Mouse (Mus musculus) CH12.LX (cell line): ENCODE data around the gene Xrcc4. TPM values are rescaled to one million over a fixed set of nuclear protein-coding genes. Genes with fewer than 3 reads are reported as not detected.

Experiments
- DNase-seq: peaks from one replicate; pipeline ENCODE4 v3.0.0-alpha.2; 2013; ENCODE audit errors: extremely low read depth
- H3K27ac ChIP-seq: 2 replicates; pipeline ENCODE4 v1.5.1; 2012; ENCODE audit warnings: low read depth, mild to moderate bottlenecking, control low read depth, moderate library complexity; ENCODE audit not compliant: insufficient read depth
- H3K27me3 ChIP-seq: replicated peaks from 2 replicates; pipeline ENCODE3; 2012; ENCODE audit warnings: inconsistent platforms
- H3K36me3 ChIP-seq, 2 experiments: replicated peaks in 1 of 2; 2 replicates each; pipeline versions ENCODE3 to v1.6.1; 2012; ENCODE audit warnings: inconsistent platforms in 1 of 2, low read length in 1 of 2, mild to moderate bottlenecking in 1 of 2, mixed read lengths in 1 of 2, moderate library complexity in 1 of 2; ENCODE audit not compliant: control insufficient read depth in 1 of 2, insufficient read depth in 1 of 2
- H3K4me1 ChIP-seq, 2 experiments: 2 replicates each; pipeline ENCODE4 v1.6.1; 2012; ENCODE audit warnings: inconsistent platforms in 1 of 2, moderate library complexity in 1 of 2; ENCODE audit not compliant: insufficient read depth in 2 of 2, control insufficient read depth in 1 of 2
- H3K4me2 ChIP-seq: 2 replicates; pipeline ENCODE4 v1.6.1; 2012; ENCODE audit warnings: low read depth, mild to moderate bottlenecking, control low read depth; ENCODE audit not compliant: poor library complexity, insufficient read depth, severe bottlenecking
- H3K4me3 ChIP-seq, 3 experiments: fragments of 150-350 bp in 1 of 3; sonication (generic) in 1 of 3; replicated peaks in 1 of 3; 2 replicates each; pipeline versions ENCODE3 to v1.5.1; 2011 to 2012; ENCODE audit warnings: low read depth in 2 of 3, low read length in 2 of 3, mild to moderate bottlenecking in 2 of 3, moderate library complexity in 2 of 3, control low read depth in 1 of 3, improper control_type of control experiment in 1 of 3, inconsistent platforms in 1 of 3, mixed read lengths in 1 of 3; ENCODE audit not compliant: poor library complexity in 1 of 3
- H3K79me2 ChIP-seq: replicated peaks from 2 replicates; pipeline ENCODE4 v1.6.1; 2012; ENCODE audit warnings: mild to moderate bottlenecking, moderate library complexity; ENCODE audit not compliant: control insufficient read depth, poor library complexity, insufficient read depth, severe bottlenecking; ENCODE audit errors: extremely low read depth
- H3K9ac ChIP-seq: 2 replicates; pipeline ENCODE4 v1.6.1; 2012; ENCODE audit warnings: low read depth, mild to moderate bottlenecking, control low read depth, moderate library complexity; ENCODE audit not compliant: insufficient read depth
- H3K9me3 ChIP-seq: replicated peaks from 2 replicates; pipeline ENCODE3; 2012; ENCODE audit warnings: low read length, inconsistent platforms, mixed read lengths
- CTCF ChIP-seq, 2 experiments: IDR thresholded peaks in 1 of 2; conservative IDR thresholded peaks in 1 of 2; 2 replicates each; pipeline ENCODE4 v1.5.1; 2011 to 2012; ENCODE audit warnings: low read depth in 2 of 2, low read length in 2 of 2, improper control_type of control experiment in 1 of 2, inconsistent platforms in 1 of 2, mild to moderate bottlenecking in 1 of 2, moderate library complexity in 1 of 2
- E2F4 ChIP-seq: IDR thresholded peaks from 2 replicates; pipeline ENCODE4 v1.6.1; 2011; ENCODE audit warnings: low read depth, low read length, improper control_type of control experiment; ENCODE audit not compliant: insufficient replicate concordance
- ELF1 ChIP-seq: IDR thresholded peaks from 2 replicates; pipeline ENCODE4 v1.6.1; 2014; ENCODE audit warnings: low read depth, mild to moderate bottlenecking, inconsistent platforms, low read length, improper control_type of control experiment
- EP300 ChIP-seq: IDR thresholded peaks from 2 replicates; pipeline ENCODE4 v1.6.1; 2011; ENCODE audit warnings: low read length, improper control_type of control experiment
- IRF4 ChIP-seq: IDR thresholded peaks from 2 replicates; pipeline ENCODE4 v1.6.1; 2014; ENCODE audit warnings: low read depth, mild to moderate bottlenecking, inconsistent platforms, low read length, improper control_type of control experiment
- JUN ChIP-seq: IDR thresholded peaks from 2 replicates; pipeline ENCODE4 v1.6.1; 2011; ENCODE audit warnings: low read depth, mild to moderate bottlenecking, low read length, improper control_type of control experiment, moderate library complexity; ENCODE audit not compliant: insufficient read depth
- MAX ChIP-seq: IDR thresholded peaks from 2 replicates; pipeline ENCODE4 v1.6.1; 2011; ENCODE audit warnings: low read length, improper control_type of control experiment
- MXI1 ChIP-seq: IDR thresholded peaks from 2 replicates; pipeline ENCODE4 v1.6.1; 2011; ENCODE audit warnings: mild to moderate bottlenecking, low read depth, low read length, improper control_type of control experiment
- NELFE ChIP-seq: IDR thresholded peaks from 2 replicates; pipeline ENCODE4 v1.6.1; 2011; ENCODE audit warnings: low read depth, low read length, improper control_type of control experiment
- POLR2A ChIP-seq: IDR thresholded peaks from 2 replicates; pipeline ENCODE4 v1.6.1; 2011; ENCODE audit warnings: low read depth, mild to moderate bottlenecking, improper control_type of control experiment, low read length
- POLR2AphosphoS2 ChIP-seq: IDR thresholded peaks from 2 replicates; pipeline ENCODE4 v1.6.1; 2011; ENCODE audit warnings: low read depth, low read length, improper control_type of control experiment
- SIN3A ChIP-seq: IDR thresholded peaks from 2 replicates; pipeline ENCODE4 v1.6.1; 2012; ENCODE audit warnings: low read length, improper control_type of control experiment, inconsistent platforms
- TBP ChIP-seq: conservative IDR thresholded peaks from 2 replicates; pipeline ENCODE4 v1.6.1; 2011; ENCODE audit warnings: low read depth, low read length, improper control_type of control experiment
- UBTF ChIP-seq: IDR thresholded peaks from 2 replicates; pipeline ENCODE4 v1.6.1; 2012; ENCODE audit warnings: low read depth, mild to moderate bottlenecking, inconsistent platforms, low read length, improper control_type of control experiment, moderate library complexity
- USF2 ChIP-seq: conservative IDR thresholded peaks from 2 replicates; pipeline ENCODE4 v1.6.1; 2011; ENCODE audit warnings: low read depth, low read length, improper control_type of control experiment
- ZKSCAN1 ChIP-seq: IDR thresholded peaks from 2 replicates; pipeline ENCODE4 v1.6.1; 2012; ENCODE audit warnings: low read depth, inconsistent platforms, low read length, improper control_type of control experiment, borderline replicate concordance
- ZMIZ1 ChIP-seq: IDR thresholded peaks from 2 replicates; pipeline ENCODE4 v1.6.1; 2012; ENCODE audit warnings: low read depth, mild to moderate bottlenecking, inconsistent platforms, low read length, improper control_type of control experiment
- ZNF384 ChIP-seq: IDR thresholded peaks from 2 replicates; pipeline ENCODE4 v1.6.1; 2012; ENCODE audit warnings: low read depth, low read length, improper control_type of control experiment, inconsistent platforms
- dilution Hi-C: fragments of 300-500 bp; cut with MboI; formaldehyde crosslinking; loops from 2 replicates; pipeline ENCODE4 v1.14.3; 2020; ENCODE audit warnings: low sequenced_read_pairs; ENCODE audit not compliant: extremely low pct_unique_long_range_greater_than_20kb, extremely low pct_ligation_motif_present
- in situ Hi-C: fragments of 300-500 bp; cut with MboI; formaldehyde crosslinking; loops from 3 replicates; pipeline ENCODE4 v1.14.3; 2019; ENCODE audit warnings: low sequenced_read_pairs, low pct_ligation_motif_present, low pct_unique_long_range_greater_than_20kb, mixed read lengths
- polyA plus RNA-seq: library from polyadenylated mRNA; unstranded; fragments of >175 nt; gene quantifications from 2 replicates; pipeline ENCODE4 v1.2.1, GENCODE M21; 2012; ENCODE audit warnings: low read depth; ENCODE audit not compliant: insufficient read length
- total RNA-seq, 2 experiments: library from RNA; depleted of rRNA; stranded (reverse); fragments of 300-350 nt in 1 of 2; fragments of >200 nt in 1 of 2; gene quantifications; 2 replicates each; pipeline ENCODE4 v1.2.3; 2012 to 2014

Xrcc4 gene
- total and polyA plus RNA-seq, 3 experiments = 6.2 to 19.6 (median 10.0) TPM

GRCm38 (mm10) chr13:90101514-90101913 is 12.1 kb upstream of the Xrcc4 start:
- Histone ChIP-seq H3K9me3 (no peaks in the 10 kb centered on the region), H3K27me3 (no peaks in the 10 kb centered on the region), H3K36me3 (peaks cover 19 to 68% of the 10 kb centered on the region in 2 experiments), H3K4me1 (no peaks in the 10 kb centered on the region), H3K79me2 (peaks cover 6% of the 10 kb centered on the region; the same call in 1 of the 2 replicates), H3K27ac (no peak overlapping the region), H3K4me3 (no peak overlapping the region), H3K9ac (no peak overlapping the region), H3K4me2 (no peak overlapping the region)
- TF ChIP-seq ZNF384 (peak; percentile 34; the same call in 1 of the 2 replicates), ELF1 (no peak)
- in situ Hi-C loops (no loop called here), dilution Hi-C loops (no loop called here)
- DNase-seq = no peak

GRCm38 (mm10) chr13:90089825-90090183 is 396 bp upstream of the Xrcc4 start:
- peak overlapping the region; percentile 64 for H3K9ac ChIP-seq
- peaks cover 31% of the 10 kb centered on the region for H3K79me2 ChIP-seq
- no peak for DNase-seq
- H3K27me3 ChIP-seq = no peaks in the 10 kb centered on the region
- H3K4me1 ChIP-seq = peaks cover 0 to 15% of the 10 kb centered on the region in 2 experiments; a peak in 1 of 4 replicates
- H3K4me3 ChIP-seq = peak overlapping the region; percentile 93 to 94 (median 93)
- no peaks in the 10 kb centered on the region for H3K9me3 ChIP-seq
- TF ChIP-seq E2F4 = no peak
- TF ChIP-seq SIN3A = no peak
- no peak for TF ChIP-seq POLR2A
- TF ChIP-seq EP300 = no peak
- TF ChIP-seq USF2 = no peak
- TF ChIP-seq ZNF384 = no peak
- no peak for TF ChIP-seq POLR2AphosphoS2
- TF ChIP-seq JUN = no peak
- no peak for TF ChIP-seq MXI1
- no peak for TF ChIP-seq NELFE
- no peak for TF ChIP-seq MAX
- TF ChIP-seq UBTF = no peak
- TF ChIP-seq ZMIZ1 = no peak
- no peak for TF ChIP-seq TBP
- TF ChIP-seq IRF4 = no peak
- TF ChIP-seq CTCF (conservative IDR thresholded peaks at IDR 0.05 in 1 of 2, IDR thresholded peaks at IDR 0.05 in 1 of 2; ENCODE audit: low read depth in 2 of 2, low read length in 2 of 2) = no peak
- no peak for TF ChIP-seq ZKSCAN1
- no peak for TF ChIP-seq ELF1
- no peak overlapping the region for H3K27ac ChIP-seq
- dilution Hi-C loops (no loop called here), in situ Hi-C loops (no loop called here)
- H3K4me2 ChIP-seq = peak overlapping the region; percentile 18; the same call in 1 of the 2 replicates
- H3K36me3 ChIP-seq = peaks cover 0 to 12% of the 10 kb centered on the region in 2 experiments
